Mouse (Mus musculus): ENCODE data around the gene Mfsd4b1.

DNA sequence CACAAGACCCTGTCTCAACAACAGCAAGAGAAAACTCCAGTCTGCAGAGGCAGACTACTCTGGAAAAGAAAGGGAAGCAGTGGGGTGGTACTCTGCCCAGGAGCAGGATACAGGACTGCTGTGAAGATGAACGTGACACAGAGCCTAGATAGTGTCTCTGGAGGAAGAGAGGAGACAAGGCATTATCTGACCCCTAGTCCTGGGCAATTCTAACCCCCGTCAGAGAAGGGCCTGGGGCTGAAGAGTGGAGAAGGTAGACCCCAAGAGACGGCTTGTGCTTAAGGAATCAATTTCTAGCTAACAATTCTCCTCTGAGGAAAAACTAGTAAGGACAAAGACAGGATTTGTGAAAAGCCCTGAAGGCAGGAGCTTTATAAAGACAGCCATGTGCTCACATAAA lies 40.3 kb upstream of the Mfsd4b1 start:
- no peak for TF ChIP-seq POLR2A (IDR thresholded peaks at IDR 0.05; ENCODE audit: borderline replicate concordance, extremely low read depth, low read depth, low read length)
- TF ChIP-seq CTCF (IDR thresholded peaks at IDR 0.05; ENCODE audit: insufficient read depth, low read length): no peak
